Mouse (Mus musculus) G1E (cell line): ENCODE data around the gene Mrnip. TPM values are rescaled to one million over a fixed set of nuclear protein-coding genes. Genes with fewer than 3 reads are reported as not detected.

Source experiments
- ATAC-seq: 2 replicates; pipeline ENCODE4 v1.8.0; 2016; ENCODE audit warnings: mild to moderate bottlenecking; ENCODE audit not compliant: insufficient number of reproducible peaks, poor library complexity, low FRiP score, severe bottlenecking; ENCODE audit errors: extremely low read depth
- DNase-seq: peaks from one replicate; pipeline ENCODE4 v3.0.0; 2012; ENCODE audit warnings: low spot score
- H3K27me3 ChIP-seq: 2 replicates; pipeline ENCODE4 v1.6.1; 2012; ENCODE audit warnings: mild to moderate bottlenecking, low read length, inconsistent platforms; ENCODE audit not compliant: insufficient read depth
- H3K36me3 ChIP-seq: replicated peaks from 2 replicates; pipeline ENCODE3; 2012; ENCODE audit warnings: mild to moderate bottlenecking, inconsistent platforms
- H3K4me1 ChIP-seq: 2 replicates; pipeline ENCODE4 v1.6.1; 2012; ENCODE audit warnings: low read depth, low read length, inconsistent platforms, mixed read lengths; ENCODE audit not compliant: insufficient read depth
- H3K4me3 ChIP-seq: 2 replicates; pipeline ENCODE4 v1.5.1; 2012; ENCODE audit warnings: low read depth, mild to moderate bottlenecking, inconsistent platforms, low read length, moderate library complexity, mixed read lengths
- H3K9me3 ChIP-seq: replicated peaks from 2 replicates; pipeline ENCODE4 v1.6.1; 2012; ENCODE audit warnings: inconsistent platforms
- CTCF ChIP-seq: IDR thresholded peaks from 2 replicates; pipeline ENCODE4 v1.5.1; 2012; ENCODE audit warnings: low read depth, low read length, inconsistent platforms, mixed read lengths
- GATA1 ChIP-seq: IDR thresholded peaks from 2 replicates; pipeline ENCODE4 v1.6.1; 2012; ENCODE audit warnings: borderline replicate concordance, low read length, inconsistent platforms, mixed read lengths
- GATA2 ChIP-seq: IDR thresholded peaks from 2 replicates; pipeline ENCODE4 v1.6.1; 2012; ENCODE audit warnings: low read depth, low read length, inconsistent platforms, borderline replicate concordance
- POLR2AphosphoS5 ChIP-seq: IDR thresholded peaks from 2 replicates; pipeline ENCODE4 v1.6.1; 2012; ENCODE audit warnings: low read depth, low read length, inconsistent platforms; ENCODE audit not compliant: insufficient replicate concordance
- TAL1 ChIP-seq: conservative IDR thresholded peaks from 2 replicates; pipeline ENCODE4 v1.6.1; 2012; ENCODE audit warnings: low read depth, low read length, inconsistent platforms, mixed read lengths
- polyA plus RNA-seq: library from polyadenylated mRNA; stranded (reverse); fragments of >175 nt; gene quantifications from 2 replicates; pipeline ENCODE4 v1.2.3, GENCODE M21; 2012
- total RNA-seq, 2 experiments: library from RNA; stranded (forward) in 1 of 2; stranded (reverse) in 1 of 2; fragments of 200-1000 nt in 1 of 2; fragments of >200 nt in 1 of 2; fragmentation: Nextera tagmentation in 1 of 2; gene quantifications; 2 replicates each; pipeline ENCODE4 v1.2.3; 2014 to 2017

The Mrnip gene
- total and polyA plus RNA-seq, 3 experiments = 10.6 to 44.8 (median 17.6) TPM

GRCm38 (mm10) chr11:50233022-50233421, 58.8 kb downstream of the Mrnip start:
- H3K27me3 ChIP-seq = peaks cover 11% of the 10 kb centered on the region
- TF ChIP-seq CTCF = no peak
- H3K4me1 ChIP-seq = peaks cover 59% of the 10 kb centered on the region
- ATAC-seq = no peak
- DNase-seq = no peak
- no peaks in the 10 kb centered on the region for H3K9me3 ChIP-seq
- H3K4me3 ChIP-seq = no peak overlapping the region
- peaks cover 83% of the 10 kb centered on the region for H3K36me3 ChIP-seq

GRCm38 (mm10) chr11:50233993-50234392, 59.7 kb downstream of the Mrnip start:
- H3K36me3 ChIP-seq = peaks cover 75% of the 10 kb centered on the region
- ATAC-seq = no peak
- no peaks in the 10 kb centered on the region for H3K9me3 ChIP-seq

GRCm38 (mm10) chr11:50234606-50235005, 60.4 kb downstream of the Mrnip start:
- DNase-seq (no peak), ATAC-seq (no peak)
- H3K9me3 ChIP-seq = no peaks in the 10 kb centered on the region
- peaks cover 69% of the 10 kb centered on the region for H3K36me3 ChIP-seq
- peaks cover 16% of the 10 kb centered on the region for H3K27me3 ChIP-seq
- peaks cover 54% of the 10 kb centered on the region for H3K4me1 ChIP-seq
- no peak for TF ChIP-seq GATA1
- no peak for TF ChIP-seq TAL1
- TF ChIP-seq GATA2 = no peak
- no peak for TF ChIP-seq POLR2AphosphoS5
- TF ChIP-seq CTCF = no peak
- H3K4me3 ChIP-seq = no peak overlapping the region

More at GRCm38 (mm10) chr11:50233993-50234392, 59.7 kb downstream of the Mrnip start:
- DNase-seq = no peak
- H3K4me1 ChIP-seq = peaks cover 57% of the 10 kb centered on the region
- peaks cover 16% of the 10 kb centered on the region for H3K27me3 ChIP-seq
- TF ChIP-seq TAL1 (no peak), GATA1 (no peak), CTCF (no peak), GATA2 (no peak), POLR2AphosphoS5 (no peak)
- no peak overlapping the region for H3K4me3 ChIP-seq

GRCm38 (mm10) chr11:50236540-50236936, 62.3 kb downstream of the Mrnip start:
- peaks cover 16% of the 10 kb centered on the region for H3K27me3 ChIP-seq
- DNase-seq (peak; percentile 94), ATAC-seq (peak; percentile 76)
- peaks cover 51% of the 10 kb centered on the region for H3K36me3 ChIP-seq
- H3K4me3 ChIP-seq = peak overlapping the region; percentile 76
- TF ChIP-seq GATA1 = no peak
- H3K4me1 ChIP-seq = peaks cover 39% of the 10 kb centered on the region
- H3K9me3 ChIP-seq = no peaks in the 10 kb centered on the region

- ATAC-seq = no peak
- peaks cover 32% of the 10 kb centered on the region for H3K4me1 ChIP-seq
- TF ChIP-seq GATA2 = no peak
- no peak for TF ChIP-seq POLR2AphosphoS5
- no peak for TF ChIP-seq CTCF
- TF ChIP-seq GATA1 = no peak
Observed at GRCm38 (mm10) chr11:50236937-50237835, 62.9 kb downstream of the Mrnip start.

GRCm38 (mm10) chr11:50238324-50238723, 64.1 kb downstream of the Mrnip start, which contains the start of gene Ltc4s:
Ltc4s (minus strand) TSS chr11:50238616.
- H3K4me1 ChIP-seq = peaks cover 31% of the 10 kb centered on the region

More at GRCm38 (mm10) chr11:50236937-50237835, 62.9 kb downstream of the Mrnip start:
- H3K36me3 ChIP-seq = peaks cover 45% of the 10 kb centered on the region
- peaks cover 16% of the 10 kb centered on the region for H3K27me3 ChIP-seq
- peak overlapping the region; percentile 76 for H3K4me3 ChIP-seq
- H3K9me3 ChIP-seq = no peaks in the 10 kb centered on the region
- DNase-seq = peak; percentile 36

More at GRCm38 (mm10) chr11:50238324-50238723, 64.1 kb downstream of the Mrnip start, which contains the start of gene Ltc4s:
- Histone ChIP-seq H3K27me3 (peaks cover 16% of the 10 kb centered on the region), H3K4me3 (peak within 1 kb of the TSS; percentile 76; the same call in 1 of the 2 replicates), H3K9me3 (no peaks in the 10 kb centered on the region), H3K36me3 (peaks cover 33% of the 10 kb centered on the region)
- TF ChIP-seq GATA1 (no peak), TAL1 (no peak)
- no peak for DNase-seq
- ATAC-seq = no peak
